Mouse (Mus musculus) thymus, adult 2 months (tissue): ENCODE measurements around the gene Sp100. TPM values are rescaled to one million over a fixed set of nuclear protein-coding genes. Genes with fewer than 3 reads are reported as not detected.

Source experiments
- DNase-seq: peaks from one replicate; pipeline ENCODE4 v3.0.0; 2021
- H3K27ac ChIP-seq: fragments of 200-500 bp; 2 replicates; pipeline ENCODE4 v1.5.1; 2012; ENCODE audit warnings: low read length, control low read depth; ENCODE audit not compliant: control insufficient read depth, insufficient read depth
- H3K27me3 ChIP-seq: fragments of 200-500 bp; 2 replicates; pipeline ENCODE4 v1.6.1; 2012; ENCODE audit warnings: mild to moderate bottlenecking, low read length, moderate library complexity, mixed read lengths; ENCODE audit not compliant: control insufficient read depth, insufficient read depth
- H3K36me3 ChIP-seq: fragments of 200-500 bp; 2 replicates; pipeline ENCODE4 v1.6.1; 2012; ENCODE audit warnings: mild to moderate bottlenecking, low read length, moderate library complexity; ENCODE audit not compliant: control insufficient read depth, insufficient read depth
- H3K4me1 ChIP-seq: fragments of 200-500 bp; replicated peaks from 2 replicates; pipeline ENCODE4 v1.6.1; 2012; ENCODE audit warnings: low read length; ENCODE audit not compliant: control insufficient read depth, insufficient read depth
- H3K4me3 ChIP-seq: fragments of 200-500 bp; 2 replicates; pipeline ENCODE4 v1.5.1; 2012; ENCODE audit warnings: mild to moderate bottlenecking, low read length, control low read depth, moderate library complexity; ENCODE audit not compliant: control insufficient read depth, insufficient read depth
- CTCF ChIP-seq: fragments of 200-500 bp; IDR thresholded peaks from 2 replicates; pipeline ENCODE4 v1.5.1; 2012; ENCODE audit warnings: mild to moderate bottlenecking, control low read depth, low read length, moderate library complexity, borderline replicate concordance; ENCODE audit not compliant: control insufficient read depth, poor library complexity, insufficient read depth; ENCODE audit errors: extremely low read depth
- POLR2A ChIP-seq: fragments of 200-500 bp; IDR thresholded peaks from 2 replicates; pipeline ENCODE4 v1.6.1; 2012; ENCODE audit warnings: mild to moderate bottlenecking, low read length, control low read depth, moderate library complexity; ENCODE audit not compliant: control insufficient read depth, poor library complexity, insufficient read depth; ENCODE audit errors: extremely low read depth
- WGBS: fragments of 180-500 bp; shearing (Covaris S2); methylation state at CpG from one replicate; pipeline ENCODE4 v1.1.7; 2018; 5-methylcytosine and 5-hydroxymethylcytosine counted together
- polyA plus RNA-seq: library from polyadenylated mRNA; depleted of rRNA; stranded (reverse); fragments of >200 nt; gene quantifications from 2 replicates; pipeline ENCODE4 v1.2.3, GENCODE M21; 2012

Sp100 gene
- polyA plus RNA-seq, 1 experiment, result 68.0 TPM

DNA sequence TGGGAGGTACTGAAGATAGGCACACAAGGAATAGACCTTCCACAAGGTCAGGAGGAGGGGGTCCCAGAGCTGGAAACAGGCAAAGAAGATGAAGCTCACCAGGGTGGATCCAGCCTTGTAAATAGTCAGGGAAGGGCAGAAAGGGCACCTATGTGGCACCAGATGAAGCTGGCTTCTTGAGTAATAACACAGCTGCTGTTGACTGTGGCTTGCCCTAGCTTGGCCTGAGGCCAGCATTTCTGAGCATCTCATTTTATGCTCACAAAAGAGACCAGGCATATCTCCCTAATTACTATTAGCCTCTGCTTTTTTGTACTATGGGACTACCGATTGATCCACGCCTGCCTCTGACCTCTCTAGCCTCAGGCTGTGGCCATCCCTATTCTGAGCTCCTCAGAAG is 100.0 kb downstream of the Sp100 start:
- H3K27ac ChIP-seq, result peak overlapping the region; percentile 98; the same call in 1 of the 2 replicates
- 95% methylated on average over 2 of the region's 2 CpGs for WGBS
- peaks cover 44% of the 10 kb centered on the region for H3K4me1 ChIP-seq
- no peaks in the 10 kb centered on the region for H3K36me3 ChIP-seq
- no peak overlapping the region for H3K4me3 ChIP-seq
- TF ChIP-seq CTCF (no peak), POLR2A (no peak)
- no peaks in the 10 kb centered on the region for H3K27me3 ChIP-seq
- no peak for DNase-seq

DNA sequence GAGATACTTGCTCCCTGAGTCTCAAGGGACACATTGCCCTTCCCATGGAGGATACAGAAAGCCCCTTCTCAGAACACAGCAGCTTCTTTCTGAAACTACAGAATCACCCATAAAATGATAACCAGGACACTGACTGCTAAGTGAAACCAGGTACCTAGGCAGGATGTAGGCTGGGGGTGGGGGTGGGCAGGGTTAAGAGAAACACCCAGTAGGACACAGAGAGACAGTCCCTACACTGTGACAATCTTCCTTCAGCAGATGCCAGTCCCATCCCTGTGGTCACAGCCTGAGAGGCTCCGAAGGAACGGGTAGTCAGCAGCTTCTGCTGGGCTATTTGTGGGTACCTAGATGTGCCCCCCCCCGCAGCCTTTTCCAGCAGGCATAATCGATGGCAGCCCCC is 100.9 kb downstream of the Sp100 start:
- H3K4me1 ChIP-seq, result peaks cover 41% of the 10 kb centered on the region
- H3K27me3 ChIP-seq, result no peaks in the 10 kb centered on the region; the same call in 1 of the 2 replicates
- peak overlapping the region; percentile 42 for H3K4me3 ChIP-seq
- TF ChIP-seq CTCF, result no peak
- no peak for TF ChIP-seq POLR2A
- H3K36me3 ChIP-seq, result no peaks in the 10 kb centered on the region
- 24% methylated on average over 4 of the region's 4 CpGs for WGBS
- no peak for DNase-seq
- H3K27ac ChIP-seq, result peak overlapping the region; percentile 98

DNA sequence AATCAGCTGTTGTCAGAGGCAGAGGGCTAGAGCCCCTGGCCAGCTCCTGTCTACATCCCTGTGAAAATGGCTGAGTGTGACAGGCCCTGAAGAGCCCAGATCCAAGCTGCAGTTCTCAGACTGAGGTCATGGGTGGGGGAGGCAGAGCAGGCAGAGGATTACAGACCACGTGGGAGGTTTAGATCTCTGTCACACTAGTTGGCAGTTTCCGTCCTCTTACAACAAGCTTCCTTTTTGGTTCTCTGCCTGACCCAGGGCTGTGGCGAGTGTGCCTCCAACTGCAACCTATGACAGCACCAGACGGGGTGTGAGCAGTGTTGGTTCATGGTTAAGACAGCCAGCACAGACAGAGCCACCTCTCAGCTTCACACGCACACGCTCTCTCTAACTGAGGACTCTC is 101.7 kb downstream of the Sp100 start:
- Histone ChIP-seq H3K36me3 (no peaks in the 10 kb centered on the region), H3K27me3 (no peaks in the 10 kb centered on the region; the same call in 1 of the 2 replicates), H3K4me3 (peak overlapping the region; percentile 46), H3K4me1 (peaks cover 41% of the 10 kb centered on the region), H3K27ac (peak overlapping the region; percentile 98)
- 4% methylated on average over 6 of the region's 6 CpGs for WGBS
- peak; percentile 63 for DNase-seq
- TF ChIP-seq CTCF (no peak), POLR2A (0 out of 2 replicates have a peak, but pooled peaks have one; percentile 54)

DNA sequence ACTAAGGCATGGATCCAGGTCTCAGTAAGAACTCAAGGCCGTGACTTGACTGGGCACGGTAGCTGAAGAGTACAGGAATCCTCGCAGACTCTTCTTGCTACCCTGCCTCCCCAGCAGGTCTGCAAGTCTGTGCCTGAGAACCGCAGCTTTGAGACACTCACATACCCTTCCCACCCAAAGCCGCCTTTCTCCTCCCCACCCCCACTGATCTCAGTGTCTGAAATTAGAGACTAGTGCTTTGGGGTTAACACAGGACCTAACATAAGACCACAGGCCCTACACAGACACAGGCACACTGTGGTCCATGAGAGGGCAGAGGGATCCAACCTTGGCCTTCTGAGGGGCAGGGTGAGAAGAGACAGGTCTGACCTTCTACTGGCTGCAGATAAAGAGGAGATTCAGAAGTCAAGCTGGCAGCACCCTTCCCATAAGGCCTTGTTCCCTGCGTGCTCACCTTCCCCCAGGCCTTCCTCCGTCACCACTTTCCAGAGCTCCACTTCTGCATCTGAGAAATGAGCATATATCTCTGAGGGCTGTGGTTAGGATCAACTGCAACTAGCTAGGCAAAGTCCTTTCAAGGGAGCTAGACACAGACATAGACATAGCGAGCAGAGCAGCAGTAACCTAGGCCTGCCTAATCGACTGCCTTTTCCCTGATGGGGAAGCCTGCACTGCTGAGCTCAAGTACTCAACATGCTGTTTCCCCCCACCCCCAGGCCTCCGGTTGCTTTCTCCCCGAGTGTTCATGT is 102.3 kb downstream of the Sp100 start:
- Histone ChIP-seq H3K27ac (peak overlapping the region; percentile 98), H3K4me1 (peaks cover 41% of the 10 kb centered on the region), H3K4me3 (peak overlapping the region; percentile 46), H3K36me3 (no peaks in the 10 kb centered on the region), H3K27me3 (no peaks in the 10 kb centered on the region; the same call in 1 of the 2 replicates)
- TF ChIP-seq POLR2A (no peak), CTCF (no peak)
- WGBS, result 10% methylated on average over 11 of the region's 11 CpGs
- peak; percentile 45 for DNase-seq

DNA sequence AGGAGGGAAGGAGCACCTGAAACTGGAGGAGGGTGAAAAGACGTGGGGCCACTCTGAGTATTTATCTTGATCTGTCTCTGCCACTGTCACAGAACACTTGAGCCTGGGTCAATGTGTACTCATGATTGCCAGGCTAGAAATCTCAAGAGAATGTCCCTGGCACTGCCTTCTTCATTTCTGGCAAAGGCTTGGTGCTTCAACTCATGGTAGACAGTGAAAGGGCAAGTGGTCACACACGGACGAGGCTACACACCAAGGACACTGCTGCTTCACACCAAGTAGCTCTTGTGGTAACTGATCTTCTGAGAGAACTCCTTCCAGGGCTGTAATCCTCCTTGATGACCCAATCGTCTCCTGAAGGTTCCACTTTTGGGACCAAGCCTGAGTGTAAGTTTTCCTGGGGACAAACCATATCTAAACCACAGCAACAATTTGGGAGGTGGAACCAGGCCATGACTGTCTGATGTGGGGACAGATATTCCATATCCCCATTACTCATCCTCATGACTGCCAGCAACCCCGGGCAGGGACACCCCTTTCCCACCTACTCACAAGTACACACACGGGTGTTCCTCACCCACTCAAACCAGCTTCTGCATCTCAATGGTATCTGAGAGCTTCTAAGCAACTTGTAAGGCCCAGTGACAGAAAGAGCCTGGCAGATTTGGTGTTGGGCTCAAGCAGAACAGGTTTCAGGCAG is 107.9 kb downstream of the Sp100 start:
- peaks cover 14% of the 10 kb centered on the region for H3K4me1 ChIP-seq
- DNase-seq, result no peak
- TF ChIP-seq POLR2A (no peak), CTCF (no peak)
- no peak overlapping the region for H3K27ac ChIP-seq
- 73% methylated on average over 6 of the region's 6 CpGs for WGBS
- H3K4me3 ChIP-seq, result no peak overlapping the region
- H3K27me3 ChIP-seq, result no peaks in the 10 kb centered on the region; the same call in 1 of the 2 replicates
- H3K36me3 ChIP-seq, result no peaks in the 10 kb centered on the region

DNA sequence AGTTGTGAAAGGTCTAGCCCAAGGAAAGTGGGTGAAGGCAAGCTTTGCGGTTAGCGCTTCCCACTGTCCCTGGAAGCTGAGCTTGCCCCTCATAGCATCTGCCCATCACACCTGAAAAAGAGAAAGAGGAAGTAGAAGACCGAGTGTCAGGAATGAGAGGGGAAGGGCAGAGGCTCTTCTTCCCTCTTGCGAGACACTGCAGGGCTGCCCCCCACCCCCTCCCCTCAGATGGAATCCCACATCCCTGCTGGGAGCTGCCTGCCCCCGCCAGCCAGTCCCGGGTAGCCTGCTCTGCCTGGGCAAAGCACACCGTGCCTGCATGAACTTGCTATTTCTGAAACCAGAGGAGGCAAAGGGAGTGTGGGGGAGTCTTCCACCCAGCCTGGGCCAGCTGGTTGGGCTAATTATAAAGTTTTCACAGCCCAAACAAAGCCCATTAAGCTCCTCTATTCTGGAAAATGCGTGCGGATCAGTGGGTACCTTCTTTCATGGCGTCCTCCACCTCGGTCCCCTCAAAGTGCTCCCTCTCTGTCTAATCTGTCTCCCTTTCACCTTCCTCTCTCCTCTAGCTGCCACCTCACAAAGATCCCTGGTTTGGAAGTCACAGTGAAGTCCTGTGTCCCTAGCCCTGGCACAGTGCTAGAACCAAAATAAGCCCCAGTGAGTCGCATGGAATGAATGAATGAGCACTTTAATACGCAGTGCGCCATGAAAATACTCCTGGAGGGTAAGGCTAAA is 108.6 kb downstream of the Sp100 start:
- TF ChIP-seq POLR2A (no peak), CTCF (no peak)
- Histone ChIP-seq H3K4me3 (no peak overlapping the region), H3K27ac (no peak overlapping the region), H3K4me1 (peaks cover 14% of the 10 kb centered on the region), H3K27me3 (no peaks in the 10 kb centered on the region; the same call in 1 of the 2 replicates), H3K36me3 (no peaks in the 10 kb centered on the region)
- DNase-seq, result no peak
- 42% methylated on average over 14 of the region's 14 CpGs for WGBS
